Mouse (Mus musculus) neural tube, embryonic 15.5 days (tissue): Measurements from ENCODE around the gene Ambra1. TPM values are rescaled to one million over a fixed set of nuclear protein-coding genes. Genes with fewer than 3 reads are reported as not detected.

Experiments used
- ATAC-seq: fragments of 200-750 bp; cut with Nextera tagmentation; 2 replicates; pipeline ENCODE4 v1.8.0; 2017; ENCODE audit warnings: mild to moderate bottlenecking, moderate TSS enrichment, moderate library complexity; ENCODE audit not compliant: low FRiP score
- H3K27ac ChIP-seq: fragments of 300-500 bp; sonication (generic); replicated peaks from 2 replicates; pipeline ENCODE4 v1.5.1; 2015; ENCODE audit warnings: mild to moderate bottlenecking, inconsistent platforms
- H3K27me3 ChIP-seq: fragments of 300-500 bp; sonication (generic); replicated peaks from 2 replicates; pipeline ENCODE4 v1.6.1; 2015; ENCODE audit warnings: inconsistent platforms
- H3K36me3 ChIP-seq: fragments of 300-500 bp; sonication (generic); 2 replicates; pipeline ENCODE4 v1.6.1; 2015; ENCODE audit warnings: inconsistent platforms
- H3K4me1 ChIP-seq: fragments of 300-500 bp; sonication (generic); 2 replicates; pipeline ENCODE4 v1.6.1; 2015; ENCODE audit warnings: inconsistent platforms
- H3K4me2 ChIP-seq: fragments of 300-500 bp; sonication (generic); 2 replicates; pipeline ENCODE4 v1.6.1; 2015; ENCODE audit warnings: inconsistent platforms, mild to moderate bottlenecking, moderate library complexity
- H3K4me3 ChIP-seq: fragments of 300-500 bp; sonication (generic); replicated peaks from 2 replicates; pipeline ENCODE4 v1.5.1; 2015; ENCODE audit warnings: mild to moderate bottlenecking, inconsistent platforms
- H3K9ac ChIP-seq: fragments of 300-500 bp; sonication (generic); replicated peaks from 2 replicates; pipeline ENCODE4 v1.6.1; 2015; ENCODE audit warnings: mild to moderate bottlenecking, inconsistent platforms
- H3K9me3 ChIP-seq: fragments of 300-500 bp; sonication (generic); replicated peaks from 2 replicates; pipeline ENCODE4 v1.6.1; 2016; ENCODE audit warnings: inconsistent platforms
- WGBS: fragments of 180-500 bp; shearing (Covaris S2); methylation state at CpG from one replicate; pipeline ENCODE4 v1.1.7; 2015; ENCODE audit warnings: mixed read lengths; 5-methylcytosine and 5-hydroxymethylcytosine counted together
- polyA plus RNA-seq: library from polyadenylated mRNA; unstranded; fragments of >200 nt; fragmentation: Nextera tagmentation; extraction: Ambion mirVana; gene quantifications from 2 replicates; pipeline ENCODE4 v1.2.1, GENCODE M21; 2015

Ambra1 gene
- polyA plus RNA-seq, 1 experiment from 2014 or later, result 22.0 TPM

DNA sequence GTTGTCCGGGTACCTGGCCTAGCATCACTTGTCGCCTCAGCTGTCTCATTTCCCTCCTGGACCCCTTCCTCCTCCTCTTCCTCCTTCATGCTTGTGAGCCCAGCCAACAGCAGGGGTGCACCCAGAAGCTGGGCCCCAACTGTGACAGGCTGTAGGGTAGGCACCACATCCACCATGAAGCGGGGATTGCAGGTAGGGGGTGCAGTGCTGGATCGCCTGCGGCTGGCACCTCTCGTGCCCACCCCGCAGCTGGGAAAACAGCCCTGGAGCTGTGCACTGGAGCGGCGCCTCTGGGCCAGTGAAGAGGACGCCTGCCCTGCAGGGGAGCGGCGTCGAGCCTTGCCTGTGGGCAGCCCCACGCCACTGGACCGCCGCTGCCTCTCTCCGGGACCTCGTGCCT, 215.5 kb downstream of the Ambra1 start, which contains the start of gene Gm9821:
TSS of gene Gm9821 (plus strand) at position 221 of the 400 bp plus-strand sequence.
- H3K4me2 ChIP-seq, result no peak within 1 kb of the TSS
- H3K27me3 ChIP-seq, result no peaks in the 10 kb centered on the region
- peaks cover 4% of the 10 kb centered on the region for H3K36me3 ChIP-seq
- WGBS, result 90% methylated on average over 18 of the region's 18 CpGs
- H3K9ac ChIP-seq, result 0 out of 2 replicates have a peak within 1 kb of the TSS, but pooled peaks have one; percentile 2
- H3K9me3 ChIP-seq, result no peaks in the 10 kb centered on the region
- no peak within 1 kb of the TSS for H3K4me3 ChIP-seq
- no peak within 1 kb of the TSS for H3K27ac ChIP-seq
- peaks cover 56% of the 10 kb centered on the region for H3K4me1 ChIP-seq
- ATAC-seq, result no peak

DNA sequence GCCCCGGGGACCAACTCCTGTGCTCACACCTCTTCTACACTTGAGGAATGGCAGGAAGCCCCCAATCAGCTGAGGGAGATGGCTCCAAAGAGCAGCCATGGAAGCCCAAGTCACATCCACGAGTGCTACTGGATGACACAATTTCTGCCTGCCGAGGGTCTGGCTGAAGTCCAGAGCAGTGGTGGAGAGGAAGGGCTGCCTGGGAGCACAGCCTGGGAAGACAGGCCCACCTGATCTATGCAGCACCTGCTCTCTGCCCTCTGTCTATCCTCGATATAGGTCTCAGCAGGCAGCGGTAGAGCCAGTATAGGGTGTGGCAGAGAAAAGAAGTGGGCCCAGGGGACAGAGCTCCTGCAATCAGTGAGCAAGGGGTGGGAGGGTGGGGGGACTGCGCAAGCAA, 216.9 kb downstream of the Ambra1 start:
- H3K27ac ChIP-seq, result no peak overlapping the region
- no peaks in the 10 kb centered on the region for H3K36me3 ChIP-seq
- no peak overlapping the region for H3K4me3 ChIP-seq
- WGBS, result 41% methylated on average over 6 of the region's 6 CpGs
- peaks cover 60% of the 10 kb centered on the region for H3K4me1 ChIP-seq
- H3K4me2 ChIP-seq, result no peak overlapping the region
- H3K27me3 ChIP-seq, result no peaks in the 10 kb centered on the region
- ATAC-seq, result no peak
- no peaks in the 10 kb centered on the region for H3K9me3 ChIP-seq
- H3K9ac ChIP-seq, result no peak overlapping the region

DNA sequence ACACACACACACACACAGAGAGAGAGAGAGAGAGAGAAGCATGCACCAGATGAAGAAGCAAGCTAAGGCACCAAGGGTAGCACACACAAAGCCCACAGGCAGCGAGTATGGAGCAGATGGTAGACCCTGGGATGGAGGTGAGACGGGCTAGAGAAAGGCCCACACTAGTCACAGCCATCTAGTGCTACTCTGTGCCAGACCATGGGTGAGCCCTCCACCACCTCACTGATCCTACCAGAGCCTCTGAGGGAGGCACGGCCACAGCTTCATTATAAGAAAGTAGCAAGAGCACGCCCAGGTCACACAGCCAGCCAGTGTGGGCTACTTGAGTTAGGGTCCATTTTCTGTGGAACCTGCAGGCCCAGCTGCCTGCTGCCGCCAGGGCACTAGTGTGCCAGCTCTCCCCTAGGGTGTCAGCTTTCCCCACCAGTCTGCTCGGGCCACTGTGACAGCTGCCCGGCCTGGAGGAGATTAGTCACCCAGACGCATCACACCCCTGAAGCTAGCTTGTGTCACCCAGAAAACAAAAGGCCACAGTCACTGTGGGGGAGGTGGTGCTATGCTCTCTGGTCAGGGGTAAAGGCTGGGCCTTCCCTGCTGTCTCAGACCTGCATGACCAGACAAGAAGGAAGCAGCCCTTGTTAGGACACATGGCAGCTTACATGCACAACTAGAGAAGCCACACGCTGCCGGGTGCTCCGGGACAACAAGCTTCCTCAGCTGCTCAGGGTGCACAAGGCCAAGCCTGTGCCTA, 217.6 kb downstream of the Ambra1 start:
- H3K9me3 ChIP-seq, result no peaks in the 10 kb centered on the region
- ATAC-seq, result no peak
- H3K27me3 ChIP-seq, result no peaks in the 10 kb centered on the region
- peaks cover 60% of the 10 kb centered on the region for H3K4me1 ChIP-seq
- peak overlapping the region; percentile 23; the same call in 1 of the 2 replicates for H3K27ac ChIP-seq
- H3K4me2 ChIP-seq, result no peak overlapping the region
- no peak overlapping the region for H3K4me3 ChIP-seq
- WGBS, result 54% methylated on average over 11 of the region's 11 CpGs
- no peak overlapping the region for H3K9ac ChIP-seq
- no peaks in the 10 kb centered on the region for H3K36me3 ChIP-seq

DNA sequence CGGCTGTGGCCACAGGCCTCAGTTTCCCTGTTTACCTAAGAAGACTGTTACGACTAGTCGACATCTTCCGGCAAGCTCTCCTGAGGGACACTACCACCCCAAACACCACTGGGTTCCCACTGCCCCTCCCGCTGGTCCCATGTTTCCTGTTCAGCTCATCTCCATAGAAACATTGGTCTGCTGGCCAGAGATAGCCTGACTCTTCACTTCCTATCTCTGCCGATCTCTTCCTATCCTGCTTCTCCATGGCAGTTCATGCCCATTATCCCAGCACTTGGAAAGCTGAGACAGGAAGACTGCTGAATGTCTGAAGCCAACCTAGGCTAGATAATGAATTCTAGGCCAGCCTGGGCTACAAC, 218.2 kb downstream of the Ambra1 start:
- Histone ChIP-seq H3K27me3 (no peaks in the 10 kb centered on the region), H3K9ac (no peak overlapping the region), H3K36me3 (no peaks in the 10 kb centered on the region), H3K27ac (peak overlapping the region; percentile 23; the same call in 1 of the 2 replicates), H3K4me1 (peaks cover 60% of the 10 kb centered on the region), H3K4me2 (no peak overlapping the region), H3K4me3 (no peak overlapping the region), H3K9me3 (no peaks in the 10 kb centered on the region)
- no peak for ATAC-seq
- WGBS, result 77% methylated on average over 6 of the region's 6 CpGs

DNA sequence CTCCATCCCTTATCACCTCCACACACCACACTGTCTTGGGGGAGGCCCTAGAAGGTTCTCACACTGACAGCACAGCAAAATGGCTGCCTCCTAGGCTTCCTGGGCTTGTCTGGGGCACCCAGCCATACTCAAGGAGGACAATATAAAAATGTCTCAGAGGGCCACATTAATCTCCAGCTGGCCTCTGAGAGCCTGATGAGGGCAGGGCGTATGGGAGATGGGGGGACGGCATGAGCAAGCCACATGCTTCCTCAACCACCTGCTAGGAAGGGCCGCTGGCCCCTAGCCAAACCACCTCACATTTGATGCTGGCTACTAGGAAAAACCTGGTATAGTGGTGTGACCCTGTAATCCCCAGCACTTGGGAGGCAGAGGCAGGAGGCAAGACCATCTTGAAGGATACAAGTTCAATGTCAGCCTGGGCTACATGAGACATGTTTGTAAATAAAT, 218.9 kb downstream of the Ambra1 start:
- Histone ChIP-seq H3K9ac (no peak overlapping the region), H3K4me3 (no peak overlapping the region), H3K27me3 (no peaks in the 10 kb centered on the region), H3K4me1 (peaks cover 66% of the 10 kb centered on the region), H3K27ac (peak overlapping the region; percentile 67; the same call in 1 of the 2 replicates), H3K9me3 (no peaks in the 10 kb centered on the region), H3K36me3 (no peaks in the 10 kb centered on the region), H3K4me2 (no peak overlapping the region)
- ATAC-seq, result no peak
- 67% methylated on average over 3 of the region's 3 CpGs for WGBS

DNA sequence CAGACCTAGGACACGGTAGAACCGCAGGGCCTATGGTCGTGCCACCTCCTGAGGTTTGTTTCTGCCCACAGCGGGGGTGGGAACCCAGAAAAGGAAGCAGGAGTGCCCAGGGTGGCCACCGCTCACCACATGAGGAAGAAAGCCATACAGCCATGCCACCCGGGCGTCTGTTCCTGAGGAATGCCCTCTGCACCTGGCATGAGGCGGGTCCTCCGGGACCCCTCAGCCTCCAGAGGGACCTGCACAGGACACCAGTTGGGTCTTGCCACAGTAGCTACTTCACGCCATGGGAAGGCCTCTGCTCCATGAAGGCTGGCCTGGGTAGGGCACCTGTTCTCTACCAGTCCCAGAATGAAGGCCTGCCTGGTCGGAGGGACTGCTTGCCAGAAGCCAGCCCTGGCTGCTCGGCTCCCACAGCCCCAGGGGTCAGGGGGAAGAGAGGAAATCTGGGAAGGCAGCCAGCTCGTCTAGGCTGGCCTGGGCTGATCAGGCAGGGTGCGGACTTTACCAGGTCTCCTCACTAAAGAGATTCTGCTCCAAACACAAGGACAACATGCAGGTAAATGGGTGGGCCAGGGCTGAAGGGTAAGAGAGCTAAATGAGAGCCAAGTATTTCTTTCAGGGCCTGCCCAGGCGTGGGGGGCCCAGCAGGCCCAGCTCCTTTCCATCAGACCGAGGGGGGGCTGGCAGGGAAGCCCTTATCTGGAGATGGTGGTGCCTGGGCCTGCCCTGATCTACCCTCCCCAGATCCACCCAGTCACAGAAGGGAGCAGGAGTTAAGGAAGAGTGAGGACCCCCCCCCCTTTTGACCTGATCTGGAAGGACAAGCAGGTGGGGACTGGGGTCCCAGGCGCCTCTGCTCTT, 219.7 kb downstream of the Ambra1 start:
- H3K9me3 ChIP-seq, result no peaks in the 10 kb centered on the region
- peaks cover 63% of the 10 kb centered on the region for H3K4me1 ChIP-seq
- no peak overlapping the region for H3K4me3 ChIP-seq
- no peaks in the 10 kb centered on the region for H3K36me3 ChIP-seq
- WGBS, result 68% methylated on average over 17 of the region's 17 CpGs
- H3K27ac ChIP-seq, result peak overlapping the region; percentile 67
- 0 out of 2 replicates have a peak, but pooled peaks have one; percentile 15 for ATAC-seq
- H3K4me2 ChIP-seq, result peak overlapping the region; percentile 29
- no peaks in the 10 kb centered on the region for H3K27me3 ChIP-seq
- 0 out of 2 replicates have a peak overlapping the region, but pooled peaks have one; percentile 4 for H3K9ac ChIP-seq

DNA sequence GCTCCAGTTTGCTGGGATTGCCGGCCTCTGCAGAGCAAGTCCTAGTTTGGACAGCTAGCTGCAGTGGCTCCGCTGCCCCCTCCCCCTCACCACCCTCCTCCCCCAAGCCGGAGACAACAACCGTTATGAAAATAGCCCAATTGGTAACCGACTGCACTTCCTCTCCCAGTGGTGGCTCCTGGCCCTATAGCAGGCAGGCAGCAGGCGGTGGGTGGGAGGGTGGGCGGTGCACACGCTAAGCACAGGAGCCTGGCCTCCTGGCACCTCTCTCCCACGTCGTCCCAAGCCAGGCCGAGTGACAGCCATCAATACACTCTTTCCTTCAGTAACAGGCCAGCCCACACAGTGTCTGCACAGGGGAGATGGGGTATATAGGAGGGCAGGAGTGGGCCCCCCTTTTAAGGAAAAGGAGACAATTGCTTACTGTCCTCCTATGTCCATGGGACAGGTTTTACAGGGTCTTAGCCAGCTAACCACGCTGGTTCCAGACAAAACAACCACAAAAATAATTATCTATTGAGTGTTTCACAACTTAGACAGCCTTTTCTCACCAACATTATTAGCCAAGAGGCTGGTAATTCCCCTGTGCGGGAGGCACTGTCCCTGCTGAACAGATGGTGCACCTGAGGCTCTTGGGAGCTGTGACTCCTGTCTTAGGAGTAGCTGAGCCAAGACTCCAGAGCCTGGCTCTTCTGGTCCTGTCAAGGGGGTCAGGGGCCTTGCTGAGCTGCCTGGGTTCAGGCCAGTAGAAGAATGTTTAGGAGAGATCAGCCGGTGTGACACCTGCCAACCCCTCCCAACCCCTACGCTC, 220.5 kb downstream of the Ambra1 start:
- ATAC-seq, result peak; percentile 35
- Histone ChIP-seq H3K9me3 (no peaks in the 10 kb centered on the region), H3K27me3 (no peaks in the 10 kb centered on the region), H3K36me3 (no peaks in the 10 kb centered on the region), H3K27ac (peak overlapping the region; percentile 67), H3K9ac (0 out of 2 replicates have a peak overlapping the region, but pooled peaks have one; percentile 4), H3K4me1 (peaks cover 62% of the 10 kb centered on the region), H3K4me3 (no peak overlapping the region), H3K4me2 (peak overlapping the region; percentile 29)
- WGBS, result 16% methylated on average over 15 of the region's 15 CpGs

DNA sequence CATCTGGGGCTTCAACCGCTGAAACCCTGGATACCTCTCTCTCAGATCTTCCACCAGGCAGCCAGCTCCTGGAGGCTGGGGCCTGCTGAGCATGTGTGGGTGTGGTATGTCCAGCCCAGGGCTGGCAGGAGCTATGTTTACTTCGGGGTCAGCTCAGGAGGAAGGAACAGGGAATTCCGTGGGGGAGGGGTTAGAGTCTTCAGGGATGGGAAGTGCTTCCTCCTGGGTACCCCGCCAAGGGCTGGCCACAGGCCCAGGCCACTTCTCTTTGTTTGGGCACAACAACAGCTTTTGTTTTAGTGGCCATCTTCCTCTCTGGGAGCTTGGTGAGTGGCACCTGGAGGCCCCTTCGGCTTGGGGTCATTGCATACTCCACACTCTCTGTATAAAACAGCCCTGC, 223.9 kb downstream of the Ambra1 start:
- Histone ChIP-seq H3K9ac (no peak overlapping the region), H3K9me3 (no peaks in the 10 kb centered on the region), H3K27me3 (no peaks in the 10 kb centered on the region), H3K4me1 (peaks cover 54% of the 10 kb centered on the region), H3K36me3 (no peaks in the 10 kb centered on the region), H3K4me3 (no peak overlapping the region), H3K27ac (peak overlapping the region; percentile 45; the same call in 1 of the 2 replicates), H3K4me2 (no peak overlapping the region)
- no peak; the same call in 1 of the 2 replicates for ATAC-seq
- WGBS, result 22% methylated on average over 5 of the region's 5 CpGs

DNA sequence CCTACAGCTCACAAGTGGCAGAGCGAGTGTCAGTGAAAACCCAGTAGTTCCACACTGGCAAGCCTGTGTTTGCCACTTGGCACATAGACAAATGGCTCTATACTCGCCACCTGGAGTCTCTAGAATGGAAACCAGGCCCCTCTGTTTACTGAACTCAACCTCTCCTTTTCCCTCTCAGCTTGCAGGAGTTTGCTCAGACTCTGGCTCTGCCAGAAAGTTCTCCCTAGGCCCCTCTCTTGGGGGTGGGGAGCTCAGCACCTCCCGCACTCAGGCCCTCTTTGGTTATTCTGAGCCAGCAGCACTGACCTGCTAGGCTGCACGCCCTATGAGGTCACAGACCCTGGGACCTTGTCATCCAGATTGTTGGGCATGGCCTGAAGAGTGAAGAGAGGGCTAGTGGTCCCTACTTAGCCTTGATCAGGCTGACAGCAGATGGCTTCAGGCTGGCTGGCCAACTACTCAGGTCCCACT, 225.2 kb downstream of the Ambra1 start:
- H3K9me3 ChIP-seq, result no peaks in the 10 kb centered on the region
- no peak for ATAC-seq
- peaks cover 54% of the 10 kb centered on the region for H3K4me1 ChIP-seq
- H3K27ac ChIP-seq, result no peak overlapping the region
- WGBS, result 74% methylated on average over 4 of the region's 4 CpGs
- H3K4me3 ChIP-seq, result no peak overlapping the region
- no peaks in the 10 kb centered on the region for H3K27me3 ChIP-seq
- H3K9ac ChIP-seq, result no peak overlapping the region
- H3K36me3 ChIP-seq, result no peaks in the 10 kb centered on the region
- no peak overlapping the region for H3K4me2 ChIP-seq

DNA sequence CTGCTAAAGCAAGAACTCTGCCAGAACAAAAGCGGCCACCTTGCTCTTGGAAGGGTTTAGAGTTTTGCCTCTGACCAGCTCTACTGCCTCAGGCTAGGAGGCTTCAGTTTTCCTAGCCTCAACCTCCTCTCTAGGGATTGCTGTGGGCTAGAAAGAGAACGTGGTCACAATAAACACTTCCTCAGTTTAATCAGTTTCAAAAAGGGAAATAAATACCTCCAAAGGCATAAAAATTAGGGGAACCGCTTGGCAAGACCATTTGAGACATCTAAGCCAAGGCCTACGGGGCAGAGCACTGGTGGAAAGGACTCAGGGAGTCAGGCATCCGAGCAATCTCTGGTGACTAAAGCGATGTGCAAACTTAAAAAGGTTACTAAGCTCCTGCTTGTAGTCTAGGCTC, 225.9 kb downstream of the Ambra1 start:
- peaks cover 51% of the 10 kb centered on the region for H3K4me1 ChIP-seq
- no peaks in the 10 kb centered on the region for H3K9me3 ChIP-seq
- ATAC-seq, result no peak
- no peak overlapping the region for H3K9ac ChIP-seq
- H3K4me3 ChIP-seq, result no peak overlapping the region
- no peaks in the 10 kb centered on the region for H3K36me3 ChIP-seq
- 82% methylated on average over 6 of the region's 6 CpGs for whole genome bisulfite sequencing
- H3K27me3 ChIP-seq, result no peaks in the 10 kb centered on the region
- H3K27ac ChIP-seq, result no peak overlapping the region
- H3K4me2 ChIP-seq, result no peak overlapping the region

DNA sequence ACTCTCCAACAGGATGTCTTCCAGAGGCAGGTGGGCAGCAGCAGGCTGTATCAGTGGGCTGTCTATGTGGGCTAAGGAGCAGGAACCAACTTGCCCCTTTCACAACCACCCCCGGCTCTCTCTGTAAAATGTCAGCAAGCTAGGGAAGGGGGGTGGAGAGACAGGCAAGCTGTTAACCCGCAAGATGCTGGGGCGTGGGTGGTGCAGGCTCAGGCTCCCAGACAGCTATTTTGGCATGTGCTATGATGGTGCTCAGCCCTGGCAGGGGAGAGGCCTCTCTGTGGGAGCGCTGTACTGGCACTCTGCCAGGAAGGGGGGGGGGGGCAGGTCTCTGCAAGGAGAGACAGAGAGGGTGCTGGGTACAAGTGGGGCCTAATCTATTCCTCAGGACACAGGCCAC, 227.2 kb downstream of the Ambra1 start:
- Histone ChIP-seq H3K4me2 (no peak overlapping the region), H3K27me3 (no peaks in the 10 kb centered on the region), H3K9me3 (no peaks in the 10 kb centered on the region), H3K4me1 (peaks cover 63% of the 10 kb centered on the region), H3K27ac (0 out of 2 replicates have a peak overlapping the region, but pooled peaks have one; percentile 13), H3K36me3 (no peaks in the 10 kb centered on the region), H3K4me3 (no peak overlapping the region), H3K9ac (no peak overlapping the region)
- WGBS, result 33% methylated on average over 4 of the region's 4 CpGs
- ATAC-seq, result no peak
